Mouse (Mus musculus) spleen, adult 2 months (tissue): ENCODE measurements around the gene Blcap. TPM values are rescaled to one million over a fixed set of nuclear protein-coding genes. Genes with fewer than 3 reads are reported as not detected.
A peak's percentile ranks its signal among the peaks of the same experiment; 100 is the strongest.

Experiments
- DNase-seq, 2 experiments: peaks; one replicate each; pipeline versions ENCODE4 v3.0.0 to v3.0.0-alpha.2; 2012 to 2021; ENCODE audit warnings: low spot score in 2 of 2, low read depth in 1 of 2
- H3K27ac ChIP-seq: fragments of 200-500 bp; 2 replicates; pipeline ENCODE4 v1.5.1; 2012; ENCODE audit warnings: low read length, inconsistent platforms; ENCODE audit not compliant: insufficient read depth
- H3K27me3 ChIP-seq: fragments of 200-500 bp; 2 replicates; pipeline ENCODE4 v1.6.1; 2012; ENCODE audit warnings: mild to moderate bottlenecking, moderate library complexity, low read length, inconsistent platforms; ENCODE audit not compliant: control insufficient read depth, insufficient read depth
- H3K36me3 ChIP-seq: fragments of 200-500 bp; 2 replicates; pipeline ENCODE4 v1.6.1; 2012; ENCODE audit warnings: mild to moderate bottlenecking, low read length, inconsistent platforms; ENCODE audit not compliant: control insufficient read depth, insufficient read depth
- H3K4me1 ChIP-seq: fragments of 200-500 bp; 2 replicates; pipeline ENCODE4 v1.6.1; 2011; ENCODE audit warnings: inconsistent platforms; ENCODE audit not compliant: control insufficient read depth, insufficient read depth, insufficient read length
- H3K4me3 ChIP-seq: fragments of 200-500 bp; 2 replicates; pipeline ENCODE4 v1.5.1; 2011; ENCODE audit warnings: mild to moderate bottlenecking, inconsistent platforms; ENCODE audit not compliant: insufficient read depth, insufficient read length; ENCODE audit errors: extremely low read depth
- CTCF ChIP-seq: fragments of 200-500 bp; IDR thresholded peaks from 2 replicates; pipeline ENCODE4 v1.5.1; 2011; ENCODE audit warnings: mild to moderate bottlenecking, inconsistent platforms; ENCODE audit not compliant: insufficient read depth, insufficient read length, insufficient replicate concordance; ENCODE audit errors: extremely low read depth
- POLR2A ChIP-seq: fragments of 200-500 bp; IDR thresholded peaks from 2 replicates; pipeline ENCODE4 v1.6.1; 2011; ENCODE audit warnings: low read depth, low read length, inconsistent platforms
- WGBS: fragments of 180-500 bp; shearing (Covaris S2); methylation state at CpG from one replicate; pipeline ENCODE4 v1.1.7; 2018; 5-methylcytosine and 5-hydroxymethylcytosine counted together
- polyA plus RNA-seq: library from polyadenylated mRNA; depleted of rRNA; stranded (reverse); fragments of >200 nt; gene quantifications from 2 replicates; pipeline ENCODE4 v1.2.3, GENCODE M21; 2012

The Blcap gene
- polyA plus RNA-seq, 1 experiment: 18.7 TPM

DNA sequence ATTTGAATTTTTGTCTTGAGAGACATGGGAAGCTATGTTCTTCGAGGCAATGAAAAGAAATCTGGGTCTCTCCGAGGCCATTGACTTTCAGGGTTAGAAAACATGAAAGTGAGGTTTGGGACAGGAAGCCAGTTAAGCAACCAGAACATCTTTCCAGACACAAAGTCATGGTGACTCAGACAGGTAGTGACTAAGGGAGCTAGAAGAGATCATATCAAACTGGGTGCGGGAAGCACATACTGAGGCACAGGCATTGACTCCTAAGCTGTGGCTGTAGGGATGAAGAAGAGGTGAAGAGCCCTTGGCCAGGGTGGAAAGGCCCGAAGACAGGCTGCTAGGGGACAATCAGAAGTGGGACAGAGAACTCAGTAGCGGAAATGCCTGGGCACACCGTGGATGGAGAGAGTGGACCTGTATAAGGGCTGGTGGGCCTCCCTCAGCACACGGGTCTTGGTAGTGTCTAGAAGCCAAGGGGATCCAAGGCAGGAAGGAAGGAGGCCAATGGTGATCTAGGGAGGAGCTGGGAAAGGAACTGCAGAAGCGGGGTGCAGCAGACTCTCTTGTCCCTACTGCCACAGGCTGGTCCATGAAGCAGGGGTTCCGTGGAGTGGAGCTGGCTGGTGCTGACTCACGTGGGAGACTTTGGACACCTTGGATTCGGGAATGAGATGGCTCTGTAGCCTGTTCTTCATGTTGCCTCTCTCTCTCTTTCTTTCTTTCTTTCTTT lies 3.7 kb downstream of the Blcap start:
- TF ChIP-seq POLR2A: no peak
- no peak for TF ChIP-seq CTCF
- H3K27ac ChIP-seq: 0 out of 2 replicates have a peak overlapping the region, but pooled peaks have one; percentile 89
- DNase-seq: peak in 1 of 2 experiments; percentile 1
- H3K4me3 ChIP-seq: no peak overlapping the region; the same call in 1 of the 2 replicates
- 59% methylated on average over 11 of the region's 11 CpGs for WGBS
- H3K4me1 ChIP-seq: peaks cover 13% of the 10 kb centered on the region
- H3K27me3 ChIP-seq: no peaks in the 10 kb centered on the region
- no peaks in the 10 kb centered on the region for H3K36me3 ChIP-seq

DNA sequence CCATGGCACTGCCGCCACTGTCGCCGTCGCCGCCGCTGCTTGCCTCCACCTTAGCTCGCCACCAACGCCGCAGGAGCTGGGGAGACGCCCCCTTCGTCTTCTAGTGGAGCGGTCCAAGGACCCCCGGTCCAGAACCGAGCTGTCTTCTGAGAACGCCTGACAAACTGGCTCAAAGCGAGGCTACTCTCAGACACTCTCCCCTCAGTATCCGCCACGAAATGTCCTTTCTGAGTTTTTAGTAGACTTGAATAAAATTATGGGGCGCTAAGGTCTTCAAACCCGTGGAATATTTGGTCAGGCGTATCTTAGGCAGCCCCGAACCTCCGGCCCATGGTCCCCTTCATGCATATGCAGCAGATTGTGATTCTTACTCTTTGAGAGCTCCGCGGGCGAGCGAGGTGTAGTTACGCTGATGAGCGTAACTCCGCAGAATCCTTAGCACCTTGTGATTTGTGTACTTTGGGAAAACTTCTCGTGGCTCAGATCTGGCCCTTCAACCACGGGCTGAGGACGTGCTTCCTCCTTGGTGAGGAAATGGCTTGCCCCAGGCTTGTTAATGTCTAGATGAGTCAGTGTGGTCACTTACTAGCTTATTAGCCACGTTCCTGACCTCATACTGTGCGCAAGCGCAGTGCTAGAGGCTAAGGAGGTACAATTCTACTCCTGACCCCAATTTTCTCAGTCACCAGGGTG lies 4.7 kb downstream of the Blcap start:
- Histone ChIP-seq H3K4me1 (peaks cover 13% of the 10 kb centered on the region), H3K27ac (peak overlapping the region; percentile 89), H3K36me3 (no peaks in the 10 kb centered on the region), H3K4me3 (peak overlapping the region; percentile 81), H3K27me3 (0 out of 2 replicates have a peak, but pooled peaks cover 1% of the 10 kb centered on the region)
- WGBS: under 1% methylated on average over 36 of the region's 36 CpGs
- TF ChIP-seq CTCF (no peak), POLR2A (peak; percentile 50; the same call in 1 of the 2 replicates)
- peak; percentile 80 to 82 for DNase-seq

DNA sequence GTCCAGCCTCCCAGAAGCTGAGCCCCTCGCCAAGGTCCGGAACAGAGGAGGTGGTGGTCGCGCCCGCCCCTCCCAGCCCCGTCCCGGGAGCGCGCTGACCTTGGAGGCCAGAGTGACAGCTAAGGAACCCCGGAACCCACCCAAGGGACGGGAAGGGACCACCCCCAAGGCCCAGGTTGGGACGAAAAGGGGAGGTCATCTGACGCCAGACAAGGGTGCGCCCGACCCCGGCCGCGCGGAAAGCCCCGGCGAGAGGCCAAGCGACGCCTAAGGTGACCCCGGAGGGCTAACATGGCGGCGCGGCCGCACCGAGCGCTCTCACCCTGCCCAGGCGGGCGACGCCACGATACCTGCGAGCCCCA lies 5.2 kb downstream of the Blcap start:
- WGBS: under 1% methylated on average over 35 of the region's 35 CpGs
- no peak for DNase-seq
- Histone ChIP-seq H3K27ac (peak overlapping the region; percentile 89), H3K4me3 (peak overlapping the region; percentile 81), H3K4me1 (peaks cover 13% of the 10 kb centered on the region), H3K27me3 (0 out of 2 replicates have a peak, but pooled peaks cover 1% of the 10 kb centered on the region), H3K36me3 (no peaks in the 10 kb centered on the region)
- TF ChIP-seq POLR2A (no peak), CTCF (no peak)

DNA sequence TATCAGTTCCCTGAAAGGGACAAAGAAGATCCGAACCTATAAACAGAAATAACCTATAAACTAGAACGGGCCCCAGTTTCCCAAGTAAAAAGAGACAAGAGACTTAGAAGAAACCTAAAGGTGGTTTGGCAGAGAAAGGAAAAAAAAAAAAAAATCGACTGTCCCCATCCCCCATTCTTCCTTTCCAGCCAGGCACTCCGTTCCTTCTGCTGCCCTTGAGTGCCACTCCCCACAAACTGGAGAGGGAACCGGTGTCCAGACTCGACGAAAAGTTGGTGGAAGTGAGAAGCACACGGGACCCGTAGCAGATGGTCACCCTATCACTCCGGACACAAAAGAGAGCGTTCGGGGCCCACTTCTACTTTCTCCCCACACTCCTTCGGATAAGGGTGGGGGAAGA lies 5.6 kb downstream of the Blcap start:
- Histone ChIP-seq H3K36me3 (no peaks in the 10 kb centered on the region), H3K4me3 (peak overlapping the region; percentile 81), H3K4me1 (peaks cover 13% of the 10 kb centered on the region), H3K27me3 (0 out of 2 replicates have a peak, but pooled peaks cover 1% of the 10 kb centered on the region), H3K27ac (no peak overlapping the region; the same call in 1 of the 2 replicates)
- WGBS: 4% methylated on average over 13 of the region's 13 CpGs
- TF ChIP-seq POLR2A: no peak
- TF ChIP-seq CTCF: no peak
- DNase-seq: peak in 1 of 2 experiments; percentile 3

DNA sequence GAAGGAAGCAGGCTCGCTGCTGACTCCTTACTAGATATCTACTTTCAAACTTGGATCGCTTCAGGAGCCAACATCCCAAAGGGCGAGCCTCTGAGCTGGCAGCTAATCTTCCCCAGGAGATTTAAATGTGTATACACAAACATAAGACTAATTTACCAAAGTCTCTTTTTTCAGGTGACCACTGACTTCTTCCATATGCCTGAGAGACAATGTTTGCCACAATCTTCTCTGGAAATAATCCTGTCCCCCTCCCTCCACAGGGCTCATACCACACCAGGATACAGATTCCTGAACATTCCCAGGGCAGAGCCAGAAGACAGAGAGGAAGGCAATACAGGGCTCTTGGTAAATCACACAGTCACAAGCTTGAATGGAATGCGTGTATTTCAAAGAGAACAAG lies 6.4 kb downstream of the Blcap start:
- Histone ChIP-seq H3K27ac (no peak overlapping the region), H3K36me3 (no peaks in the 10 kb centered on the region), H3K4me1 (peaks cover 13% of the 10 kb centered on the region), H3K4me3 (no peak overlapping the region), H3K27me3 (peaks cover 3% of the 10 kb centered on the region; the same call in 1 of the 2 replicates)
- TF ChIP-seq POLR2A (no peak), CTCF (no peak)
- DNase-seq: no peak
- 84% methylated on average over 4 of the region's 4 CpGs for WGBS

DNA sequence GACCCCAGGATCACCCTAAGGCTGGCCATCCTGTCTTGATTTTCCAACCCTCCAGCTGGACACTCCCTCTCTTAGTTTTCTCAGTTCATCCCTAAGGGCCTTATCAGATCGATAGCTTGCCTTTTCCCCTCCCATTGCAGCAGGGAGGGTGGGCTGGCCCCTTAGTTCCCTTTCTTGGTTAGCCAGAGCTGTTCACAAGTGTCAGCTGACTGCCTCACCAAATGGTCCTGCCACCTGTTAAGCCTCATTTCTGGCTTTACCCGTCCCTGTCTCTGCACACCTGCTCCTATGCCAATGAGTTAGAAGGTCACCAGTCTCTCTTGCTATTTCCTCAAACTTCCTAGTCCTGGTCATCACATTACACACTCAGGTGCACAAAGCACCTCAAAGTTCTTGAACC lies 8.0 kb downstream of the Blcap start:
- H3K36me3 ChIP-seq: no peaks in the 10 kb centered on the region
- DNase-seq: no peak
- peaks cover 3% of the 10 kb centered on the region; the same call in 1 of the 2 replicates for H3K27me3 ChIP-seq
- no peak overlapping the region for H3K27ac ChIP-seq
- 22% methylated on average over 2 of the region's 2 CpGs for WGBS
- no peak for TF ChIP-seq POLR2A
- TF ChIP-seq CTCF: no peak
- peaks cover 13% of the 10 kb centered on the region for H3K4me1 ChIP-seq
- no peak overlapping the region for H3K4me3 ChIP-seq
